21 mouse cellular contexts compared by ENCODE assay signal in genomic region chr1:153188081-153188480, GRCm38 (mm10). TPM values are rescaled to one million over a fixed set of nuclear protein-coding genes. Genes with fewer than 3 reads are reported as not detected.
"Had no signal": no experiment of that assay in that cellular context is flagged by ENCODE, and none has a peak within 500 bp of the region (broad histone marks: within the 10 kb centered on the region; RNA-seq: fewer than 3 reads in every experiment).

No protein-coding gene starts in this region.

- H3K27ac ChIP-seq: lung, embryonic 15.5 days; macrophage; midbrain, embryonic 12.5 days; neural tube, embryonic 13.5 days; neural tube, embryonic 15.5 days had no signal

- H3K9me3 ChIP-seq: lung, embryonic 15.5 days; midbrain, embryonic 12.5 days; neural tube, embryonic 13.5 days; neural tube, embryonic 15.5 days had no signal

- H3K4me2 ChIP-seq: lung, embryonic 15.5 days; midbrain, embryonic 12.5 days; neural tube, embryonic 13.5 days; neural tube, embryonic 15.5 days had no signal

- H3K4me3 ChIP-seq: lung, embryonic 15.5 days; megakaryocyte, embryonic 14.5 days; midbrain, embryonic 12.5 days; myocyte; neural tube, embryonic 13.5 days; neural tube, embryonic 15.5 days had no signal

- ATAC-seq: lung, postnatal 0 days; midbrain, embryonic 16.5 days had no signal

- H3K9ac ChIP-seq: lung, embryonic 15.5 days; midbrain, embryonic 12.5 days; neural tube, embryonic 13.5 days; neural tube, embryonic 15.5 days had no signal

- DNase-seq: lung, adult 2 months; lung, postnatal 14 days; lung, postnatal 36 days; midbrain, embryonic 14.5 days; retina, postnatal 1 day; right cerebral cortex, adult 18-20 months; right cerebral cortex, postnatal 25 days; right cerebral cortex, postnatal 4 days; spleen, adult 18-20 months; thymus, adult 18-20 months; thymus, postnatal 14 days; thymus, postnatal 36 days had no signal

- H3K36me3 ChIP-seq: lung, embryonic 15.5 days; midbrain, embryonic 12.5 days; neural tube, embryonic 13.5 days; neural tube, embryonic 15.5 days had no signal

RNA-seq across cellular contexts. Expression of gene Lamc2, which starts 1.8 kb away (rescaled TPM):
- polyA plus RNA-seq: macrophage had no signal
